Mouse (Mus musculus) T-helper 17 cell (primary cell): ENCODE data around the gene 1110059G10Rik.

Experiments used
- in situ Hi-C, 2 experiments: fragments of 300-600 bp; cut with MboI, MseI; formaldehyde crosslinking; loops; 1 replicate in 1 of 2; 2 replicates in 1 of 2; pipeline ENCODE4 v1.15.1; 2025; ENCODE audit warnings: high pct_unique_total_duplicates in 2 of 2

Gene 1110059G10Rik

GRCm38 (mm10) chr9:122950643-122951475 is at the start of gene 1110059G10Rik, which contains the start of gene Kif15:
Gene 1110059G10Rik (minus strand): TSS chr9:122951000.
Gene Kif15 (plus strand): TSS chr9:122951046.
- in situ Hi-C loops: loop anchor here in 1 of 2 experiments (10.0 kb wide), 1 partner anchor 216 kb away; no protein-coding TSS in a partner anchor

GRCm38 (mm10) chr9:122999193-122999586 is 48.4 kb upstream of the 1110059G10Rik start:
- in situ Hi-C loops: no loop called here

GRCm38 (mm10) chr9:122998406-122999192 is 47.8 kb upstream of the 1110059G10Rik start:
- in situ Hi-C loops: no loop called here

GRCm38 (mm10) chr9:122928915-122929314 is 21.9 kb downstream of the 1110059G10Rik start:
- in situ Hi-C loops: no loop called here

GRCm38 (mm10) chr9:122922936-122923381 is 27.8 kb downstream of the 1110059G10Rik start, which contains the start of gene Zfp105:
Gene Zfp105 (plus strand): TSS chr9:122923072.
- in situ Hi-C loops: loop anchor here in 1 of 2 experiments (5.0 kb wide), 1 partner anchor 551 kb away; no protein-coding TSS in a partner anchor

GRCm38 (mm10) chr9:122922436-122922835 is 28.4 kb downstream of the 1110059G10Rik start:
- in situ Hi-C loops: loop anchor here in 1 of 2 experiments (5.0 kb wide), 1 partner anchor 550 kb away; no protein-coding TSS in a partner anchor

GRCm38 (mm10) chr9:122902717-122903535 is 47.9 kb downstream of the 1110059G10Rik start:
- in situ Hi-C loops: no loop called here

GRCm38 (mm10) chr9:122901047-122901446 is 49.8 kb downstream of the 1110059G10Rik start:
- in situ Hi-C loops: no loop called here
